Mouse (Mus musculus) gonadal fat pad, adult 2 months (tissue): Measurements from ENCODE around the gene Thada. TPM values are rescaled to one million over a fixed set of nuclear protein-coding genes. Genes with fewer than 3 reads are reported as not detected.

Experiments
- DNase-seq: peaks from one replicate; pipeline ENCODE4 v3.0.0-alpha.2; 2012; ENCODE audit warnings: low read depth
- polyA plus RNA-seq: library from polyadenylated mRNA; depleted of rRNA; stranded (reverse); fragments of >200 nt; gene quantifications from 2 replicates; pipeline ENCODE4 v1.2.3, GENCODE M21; 2012

Gene Thada
- polyA plus RNA-seq, 1 experiment: 13.7 TPM

GRCm38 (mm10) chr17:84370385-84370784, 95.6 kb downstream of the Thada start:
- DNase-seq: no peak

- DNase-seq: no peak
Observed at GRCm38 (mm10) chr17:84369769-84370168, 96.2 kb downstream of the Thada start.

DNA sequence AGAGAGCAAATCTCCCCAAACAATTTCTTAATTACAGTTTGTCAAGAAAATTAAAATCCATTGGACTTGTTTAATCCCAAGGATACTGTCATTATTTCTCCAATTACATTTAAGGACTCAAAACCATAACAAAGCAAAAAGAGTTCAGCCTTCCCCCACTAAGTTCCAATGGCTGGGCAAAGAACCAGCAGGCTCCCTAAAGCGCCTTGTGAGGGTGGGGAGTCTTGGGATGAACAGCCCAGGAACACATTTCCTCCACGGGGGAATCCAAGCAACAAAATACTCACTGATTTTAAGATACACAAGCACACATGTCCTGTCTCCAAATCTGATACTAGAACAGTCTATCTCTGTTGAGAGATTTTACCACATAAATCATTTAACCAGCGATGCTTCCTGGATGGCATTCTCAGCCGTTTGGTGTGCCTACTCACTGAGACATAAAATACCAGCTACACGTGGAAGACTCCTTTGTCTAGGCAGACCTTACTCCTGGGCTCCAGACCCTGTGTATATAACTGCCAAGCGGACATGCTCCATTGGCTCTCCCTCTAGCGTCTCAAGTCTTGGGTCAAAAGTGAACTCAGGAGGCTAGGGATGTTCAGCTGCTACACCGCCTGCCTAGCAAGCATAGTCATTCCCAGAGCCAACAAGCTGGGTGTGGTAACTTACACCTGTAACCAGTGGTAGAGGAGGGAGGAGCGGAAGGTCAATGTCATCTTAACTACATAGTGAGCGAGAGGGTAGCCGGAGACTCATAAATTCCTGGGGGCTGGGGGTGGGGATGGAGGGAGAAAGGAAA, 97.6 kb downstream of the Thada start:
- no peak for DNase-seq

- DNase-seq: peak; percentile 82
Observed at GRCm38 (mm10) chr17:84367663-84368062, 98.3 kb downstream of the Thada start.

GRCm38 (mm10) chr17:84365791-84366301, 100.2 kb downstream of the Thada start:
- no peak for DNase-seq

DNA sequence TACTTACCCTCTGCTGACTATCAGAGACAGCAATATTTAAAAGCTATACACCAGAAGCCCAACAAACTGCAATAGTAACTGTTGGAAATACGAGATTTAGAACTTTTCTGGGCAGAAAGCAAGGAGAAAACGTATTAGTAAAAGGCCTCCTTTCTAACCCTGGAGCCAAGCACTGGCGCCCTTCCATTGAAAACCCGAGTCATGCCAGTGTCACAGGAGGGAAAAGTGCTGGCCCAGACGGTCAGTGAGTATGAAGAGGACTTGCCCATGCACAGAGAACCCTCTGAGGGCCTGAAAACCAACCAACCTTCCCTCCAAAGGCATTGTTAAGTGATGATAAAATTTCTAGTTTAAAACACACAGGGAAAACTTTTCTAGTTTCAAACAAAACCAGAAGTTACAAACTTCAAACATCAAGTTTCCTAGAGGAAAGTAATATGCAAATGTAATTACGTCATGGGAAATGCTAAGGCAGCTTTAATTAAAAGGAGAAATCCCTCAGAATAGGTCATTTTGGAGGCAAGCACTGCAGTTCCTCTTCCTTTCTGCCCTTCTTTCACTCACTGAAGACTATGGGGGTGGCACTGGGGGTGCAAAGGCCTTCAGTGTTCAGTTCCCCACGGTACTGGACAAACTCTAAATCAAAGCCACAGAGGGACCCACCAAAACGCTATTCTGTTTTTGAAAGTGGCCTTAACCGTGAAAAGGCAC, 100.8 kb downstream of the Thada start:
- DNase-seq: no peak

GRCm38 (mm10) chr17:84363444-84363843, 102.6 kb downstream of the Thada start:
- DNase-seq: no peak

DNA sequence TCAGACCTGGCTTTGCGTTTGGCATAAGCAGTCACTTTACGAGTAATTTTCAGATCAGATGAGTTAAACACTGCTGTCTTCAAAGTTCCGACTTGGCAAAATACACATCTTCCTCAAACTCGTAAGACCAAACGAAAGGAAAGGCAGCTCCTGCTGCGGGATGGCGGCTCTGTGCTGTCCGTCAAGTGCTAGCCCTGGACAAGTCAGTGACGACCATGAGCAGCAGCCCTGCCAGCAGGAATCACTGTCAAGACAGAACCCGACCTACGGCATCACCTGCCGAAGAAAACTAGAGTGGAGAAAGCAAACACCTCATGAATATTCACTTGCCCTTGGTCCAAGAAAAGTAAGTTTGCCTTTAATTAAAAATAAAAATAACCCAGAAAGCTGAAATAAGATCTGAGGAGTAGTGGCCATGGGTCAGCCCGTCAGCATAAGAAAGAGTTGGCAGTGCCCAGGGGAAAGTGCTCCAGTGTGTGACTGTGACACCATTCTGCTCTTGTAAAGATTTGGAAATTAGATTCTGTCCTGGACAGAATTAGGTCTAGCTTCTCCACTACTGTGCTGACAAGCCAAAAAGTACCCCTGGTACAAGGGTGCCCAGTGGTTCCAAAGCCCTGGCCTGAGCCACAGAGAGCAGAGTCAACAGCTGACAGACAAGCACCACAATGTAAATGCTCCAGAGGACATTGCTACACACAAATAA, 103.3 kb downstream of the Thada start:
- DNase-seq: no peak

DNA sequence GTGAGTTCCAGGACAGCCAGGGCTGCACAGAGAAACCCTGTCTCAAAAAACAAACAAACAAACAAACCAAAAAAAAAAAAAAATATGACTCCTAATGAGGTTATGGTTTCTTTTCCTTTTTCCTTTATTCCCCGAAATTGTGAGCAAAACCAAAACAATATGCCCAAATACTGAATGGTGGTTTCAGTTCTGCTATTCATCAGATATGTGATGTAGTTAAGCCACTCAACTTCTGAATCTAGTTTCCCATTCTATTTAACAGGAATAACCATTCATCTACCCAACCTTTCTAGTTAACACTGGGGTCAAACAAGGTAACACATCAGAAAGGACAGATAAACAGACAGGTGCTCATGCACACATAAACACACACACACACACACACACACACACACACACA, 105.0 kb downstream of the Thada start:
- no peak for DNase-seq

DNA sequence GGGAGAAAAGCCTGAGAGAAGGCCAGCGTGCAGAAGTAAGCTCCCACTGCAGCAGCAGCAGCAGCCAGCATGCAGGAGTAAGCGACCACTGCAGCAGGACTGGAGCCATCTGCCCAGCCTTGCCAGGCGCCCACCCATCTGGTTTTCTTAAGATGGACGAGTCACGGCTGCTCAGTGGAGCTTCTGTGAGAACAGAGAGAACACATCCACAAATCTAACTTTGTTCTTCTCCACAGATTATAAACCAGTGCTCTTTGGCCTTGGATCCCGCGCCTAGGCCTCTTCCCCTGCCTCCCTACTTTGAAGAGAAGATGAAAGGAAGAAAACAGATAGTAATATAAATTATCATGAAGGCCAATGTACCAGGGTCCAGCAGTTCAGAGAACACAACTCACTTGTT, 106.2 kb downstream of the Thada start:
- DNase-seq: no peak

- no peak for DNase-seq
Observed at GRCm38 (mm10) chr17:84358951-84359644, 106.9 kb downstream of the Thada start.

- no peak for DNase-seq
Observed at GRCm38 (mm10) chr17:84357776-84358175, 108.2 kb downstream of the Thada start.

- DNase-seq: no peak
Observed at GRCm38 (mm10) chr17:84356056-84356887, 109.7 kb downstream of the Thada start.

GRCm38 (mm10) chr17:84355006-84355405, 111.0 kb downstream of the Thada start:
- no peak for DNase-seq

GRCm38 (mm10) chr17:84353902-84354311, 112.1 kb downstream of the Thada start:
- no peak for DNase-seq

- no peak for DNase-seq
Observed at GRCm38 (mm10) chr17:84353224-84353901, 112.6 kb downstream of the Thada start.

DNA sequence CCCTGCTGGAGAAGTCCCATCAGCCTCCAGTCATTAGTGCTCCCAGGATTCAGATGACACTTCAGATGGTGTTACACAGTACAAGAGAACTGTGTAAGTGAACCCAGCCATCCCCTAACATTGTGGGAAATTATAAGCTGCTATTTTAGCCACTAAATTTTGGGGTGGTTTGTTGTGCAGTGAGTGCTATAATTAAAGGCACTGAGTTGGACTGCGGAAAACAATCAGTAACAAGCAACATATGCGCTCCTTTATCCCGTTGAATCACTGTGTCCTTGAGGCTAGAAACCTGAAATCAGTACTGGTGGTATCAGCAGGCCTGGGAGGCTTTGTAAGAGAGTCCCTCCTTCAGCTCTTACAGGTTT, 113.2 kb downstream of the Thada start:
- DNase-seq: no peak

DNA sequence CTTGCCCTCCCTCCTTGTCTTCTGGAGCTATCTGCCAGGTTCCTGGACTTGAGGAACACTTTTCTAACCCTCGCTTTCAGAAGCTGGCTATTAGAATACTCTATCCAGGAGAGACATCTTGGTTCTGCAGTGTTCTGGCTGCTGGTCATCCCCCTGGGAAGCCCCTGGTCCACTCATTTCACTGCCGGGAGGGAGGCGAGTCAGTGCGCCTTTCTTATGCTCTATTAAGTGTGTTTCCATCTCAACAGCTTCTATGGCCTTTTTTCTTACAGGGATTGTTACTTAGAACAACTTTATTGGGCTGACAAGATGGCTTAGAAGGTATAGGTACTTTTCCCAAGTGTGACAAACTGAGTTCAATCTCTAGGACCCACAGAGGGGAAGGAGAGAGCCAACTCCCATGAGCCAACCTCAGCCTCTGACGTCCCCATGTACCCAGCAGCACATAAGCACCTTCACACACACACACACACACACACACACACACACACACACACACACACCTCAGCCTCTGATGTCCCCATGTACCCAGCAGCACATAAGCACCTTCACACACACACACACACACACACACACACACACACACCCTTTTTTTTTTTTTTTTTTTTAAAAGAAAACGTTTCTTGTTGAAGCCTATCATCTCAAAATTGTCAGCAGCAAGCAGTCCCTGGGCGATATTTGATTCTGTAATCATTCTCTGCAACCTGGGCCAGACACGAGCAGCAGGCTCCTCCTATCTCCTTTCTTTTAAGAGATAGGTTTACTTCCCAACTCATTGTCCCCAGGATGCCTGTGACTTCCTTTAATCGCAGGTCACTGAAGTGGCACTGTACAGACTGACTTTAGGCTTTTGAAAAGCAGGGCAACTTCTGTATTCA, 113.9 kb downstream of the Thada start:
- DNase-seq: no peak

GRCm38 (mm10) chr17:84351276-84351675, 114.7 kb downstream of the Thada start:
- DNase-seq: no peak
